In the genomic region with DNA sequence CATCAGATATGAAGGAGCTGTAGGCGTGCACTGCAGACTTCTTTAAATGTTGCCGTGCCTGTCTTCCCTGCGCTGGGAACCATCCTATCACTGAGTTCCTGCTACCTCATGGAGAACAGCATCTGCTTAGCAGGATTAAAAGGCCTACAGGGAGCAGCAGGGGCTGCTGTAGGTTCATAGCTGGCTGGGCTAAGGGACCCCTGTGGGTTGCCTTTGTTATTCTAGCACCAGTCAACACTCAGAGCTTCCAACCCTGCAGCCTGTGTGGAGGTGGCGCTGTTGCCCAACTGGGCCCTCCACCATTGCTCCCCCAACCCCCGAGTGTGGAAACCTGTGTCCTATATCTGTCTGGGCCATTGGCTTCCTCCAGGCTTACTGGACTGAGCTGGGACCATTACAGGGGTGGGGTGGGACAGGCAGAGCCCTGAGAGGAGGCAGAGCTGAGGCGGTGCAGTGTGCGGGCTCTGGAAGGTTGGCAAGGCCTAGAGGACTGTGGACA, we compare ENCODE assay signal across 42 mouse cellular contexts. TPM values are rescaled to one million over a fixed set of nuclear protein-coding genes. Genes with fewer than 3 reads are reported as not detected.
DNase-seq lines count a peak whose midpoint lies in the region; ATAC-seq lines count a peak whose summit lies in the region.
"Had no signal": no experiment of that assay in that cellular context is flagged by ENCODE, and none has a peak within 500 bp of the region (broad histone marks: within the 10 kb centered on the region; RNA-seq: fewer than 3 reads in every experiment).

No protein-coding gene starts in this region.

- no peak for DNase-seq in embryonic facial prominence, embryonic 10.5 days (ENCODE audit: low spot score)
- peak; percentile 16 for DNase-seq in retina, postnatal 1 day
- DNase-seq in retina, embryonic 14.5 days (ENCODE audit: low spot score), result no peak
- no peak for DNase-seq in midbrain, embryonic 14.5 days
- no peak for DNase-seq in thymus, postnatal 14 days
- DNase-seq: adrenal gland, postnatal 10 days; cerebellum, adult 8-10 months; cerebellum, postnatal 25 days; embryo, embryonic 11 days; heart, postnatal 10 days; kidney, adult 18-20 months; kidney, postnatal 36 days; liver, postnatal 0 days; lung, postnatal 36 days; right cerebral cortex, postnatal 4 days had no signal

- H3K9me3 ChIP-seq in embryonic facial prominence, embryonic 15.5 days (replicated peaks), result no peaks in the 10 kb centered on the region
- H3K9me3 ChIP-seq in embryonic facial prominence, embryonic 10.5 days, result no peaks in the 10 kb centered on the region
- no peaks in the 10 kb centered on the region for H3K9me3 ChIP-seq in midbrain, embryonic 14.5 days (ENCODE audit: control insufficient read depth, low read length)
- H3K9me3 ChIP-seq: heart, embryonic 13.5 days; hindbrain, embryonic 15.5 days; kidney, embryonic 15.5 days; limb, embryonic 13.5 days; liver, embryonic 12.5 days had no signal

- no peaks in the 10 kb centered on the region for H3K36me3 ChIP-seq in embryonic facial prominence, embryonic 15.5 days
- H3K36me3 ChIP-seq in embryonic facial prominence, embryonic 10.5 days (replicated peaks), result no peaks in the 10 kb centered on the region
- no peaks in the 10 kb centered on the region for H3K36me3 ChIP-seq in midbrain, embryonic 14.5 days (ENCODE audit: control insufficient read depth, insufficient read depth, low read length)
- H3K36me3 ChIP-seq: embryonic facial prominence, embryonic 13.5 days; heart, embryonic 13.5 days; hindbrain, embryonic 15.5 days; kidney, embryonic 15.5 days; limb, embryonic 13.5 days; liver, embryonic 12.5 days; midbrain, embryonic 12.5 days had no signal

- WGBS in embryonic facial prominence, embryonic 15.5 days, result 50% methylated on average over 7 of the region's 7 CpGs
- 47% methylated on average over 7 of the region's 7 CpGs for WGBS in embryonic facial prominence, embryonic 10.5 days
- 44% methylated on average over 7 of the region's 7 CpGs for WGBS in midbrain, embryonic 14.5 days

- H3K9ac ChIP-seq in embryonic facial prominence, embryonic 15.5 days, result no peak overlapping the region
- no peak overlapping the region for H3K9ac ChIP-seq in midbrain, embryonic 14.5 days (replicated peaks; ENCODE audit: low read length)
- H3K9ac ChIP-seq: embryonic facial prominence, embryonic 13.5 days; heart, embryonic 13.5 days; hindbrain, embryonic 15.5 days; kidney, embryonic 15.5 days; limb, embryonic 13.5 days; liver, embryonic 12.5 days; liver, postnatal 0 days; midbrain, embryonic 12.5 days had no signal

- H3K27ac ChIP-seq in embryonic facial prominence, embryonic 15.5 days (replicated peaks), result no peak overlapping the region
- no peak overlapping the region for H3K27ac ChIP-seq in embryonic facial prominence, embryonic 10.5 days (replicated peaks)
- H3K27ac ChIP-seq in midbrain, embryonic 14.5 days (replicated peaks; ENCODE audit: low read depth, low read length), result no peak overlapping the region
- H3K27ac ChIP-seq: embryonic facial prominence, embryonic 13.5 days; heart, embryonic 13.5 days; hindbrain, embryonic 15.5 days; kidney, embryonic 15.5 days; layer of hippocampus, adult 2 months; limb, embryonic 13.5 days; liver, embryonic 12.5 days; midbrain, embryonic 12.5 days had no signal

- 0 out of 2 replicates have a peak overlapping the region, but pooled peaks have one; percentile 12 for H3K4me2 ChIP-seq in embryonic facial prominence, embryonic 15.5 days (replicated peaks)
- H3K4me2 ChIP-seq in midbrain, embryonic 14.5 days (ENCODE audit: low read length), result no peak overlapping the region
- H3K4me2 ChIP-seq: embryonic facial prominence, embryonic 13.5 days; heart, embryonic 13.5 days; hindbrain, embryonic 15.5 days; kidney, embryonic 15.5 days; limb, embryonic 13.5 days; liver, embryonic 12.5 days; midbrain, embryonic 12.5 days had no signal

- H3K4me3 ChIP-seq in embryonic facial prominence, embryonic 15.5 days (replicated peaks), result peak overlapping the region; percentile 22; the same call in 1 of the 2 replicates
- no peak overlapping the region for H3K4me3 ChIP-seq in embryonic facial prominence, embryonic 10.5 days
- no peak overlapping the region for H3K4me3 ChIP-seq in midbrain, embryonic 14.5 days (replicated peaks; ENCODE audit: low read depth, low read length)
- H3K4me3 ChIP-seq: embryonic facial prominence, embryonic 13.5 days; erythroblast, embryonic 14.5 days; heart, embryonic 13.5 days; hindbrain, embryonic 15.5 days; kidney, embryonic 15.5 days; layer of hippocampus, adult 2 months; limb, embryonic 13.5 days; liver, embryonic 12.5 days; megakaryocyte, embryonic 14.5 days; midbrain, embryonic 12.5 days had no signal

- H3K27me3 ChIP-seq in embryonic facial prominence, embryonic 15.5 days, result no peaks in the 10 kb centered on the region
- no peaks in the 10 kb centered on the region for H3K27me3 ChIP-seq in embryonic facial prominence, embryonic 10.5 days (replicated peaks; ENCODE audit: low read depth, poor library complexity, severe bottlenecking)
- no peaks in the 10 kb centered on the region for H3K27me3 ChIP-seq in midbrain, embryonic 14.5 days (ENCODE audit: control insufficient read depth, insufficient read depth, low read length)
- H3K27me3 ChIP-seq: embryonic facial prominence, embryonic 13.5 days; hindbrain, embryonic 15.5 days; kidney, embryonic 15.5 days; limb, embryonic 13.5 days; midbrain, embryonic 12.5 days had no signal

- no peaks in the 10 kb centered on the region for H3K4me1 ChIP-seq in embryonic facial prominence, embryonic 15.5 days
- no peaks in the 10 kb centered on the region for H3K4me1 ChIP-seq in embryonic facial prominence, embryonic 10.5 days
- no peaks in the 10 kb centered on the region for H3K4me1 ChIP-seq in midbrain, embryonic 14.5 days (ENCODE audit: control insufficient read depth, insufficient read depth, low read length)
- H3K4me1 ChIP-seq: embryonic facial prominence, embryonic 13.5 days; heart, embryonic 13.5 days; hindbrain, embryonic 15.5 days; limb, embryonic 13.5 days; liver, embryonic 12.5 days; midbrain, embryonic 12.5 days had no signal

- no peak for ATAC-seq in embryonic facial prominence, embryonic 15.5 days (ENCODE audit: insufficient number of reproducible peaks, low FRiP score, low TSS enrichment, low read depth)
- ATAC-seq in megakaryocyte progenitor cell, adult 5-6 weeks (replicated peaks; ENCODE audit: poor library complexity), result peak; percentile 54
- no peak for ATAC-seq in midbrain, embryonic 14.5 days (ENCODE audit: low FRiP score, low TSS enrichment)
- ATAC-seq: forebrain, embryonic 16.5 days; liver, embryonic 12.5 days; liver, postnatal 0 days had no signal

RNA-seq across cellular contexts. Expression of a gene that starts 10.6 kb away (rescaled TPM):
- polyA plus RNA-seq in embryonic facial prominence, embryonic 15.5 days (2015; fragmentation: Nextera tagmentation; extraction: Ambion mirVana), result 1,669 and 1,901 TPM in 2 replicates
- not detected in 2 replicates for polyA plus RNA-seq in embryonic facial prominence, embryonic 10.5 days (2016; fragmentation: Nextera tagmentation; extraction: Ambion mirVana)
- total RNA-seq in megakaryocyte progenitor cell, adult 5-6 weeks (2015), result not detected in 2 replicates
- not detected in 2 replicates for total RNA-seq in megakaryocyte progenitor cell, adult 5-6 weeks (2017)
- polyA plus RNA-seq in midbrain, embryonic 14.5 days (2014; fragmentation: Nextera tagmentation; extraction: Ambion mirVana), result not detected in 2 replicates
- total RNA-seq: CH12.LX; heart, adult 8-10 months; heart, postnatal 10 days; hematopoietic stem cell, adult 5-6 weeks; layer of hippocampus, adult 2 months; layer of hippocampus, postnatal 25 days; left cerebral cortex, postnatal 14 days; monocyte, adult 5-6 weeks; neutrophil, adult 5-6 weeks had no signal
- polyA plus RNA-seq: C2C12; erythroblast, embryonic 14.5 days; forebrain, embryonic 11.5 days; forebrain, embryonic 16.5 days; liver, embryonic 12.5 days; liver, postnatal 0 days; midbrain, embryonic 12.5 days; spleen, adult 2 months; testis, adult 2 months had no signal

RNA-seq across cellular contexts. Expression of a gene that starts 13.6 kb away (rescaled TPM):
- 491 and 576 TPM in 2 replicates for polyA plus RNA-seq in embryonic facial prominence, embryonic 15.5 days (2015; fragmentation: Nextera tagmentation; extraction: Ambion mirVana)
- not detected in 2 replicates for polyA plus RNA-seq in embryonic facial prominence, embryonic 10.5 days (2016; fragmentation: Nextera tagmentation; extraction: Ambion mirVana)
- 81.7 and 87.4 TPM in 2 replicates for total RNA-seq in megakaryocyte progenitor cell, adult 5-6 weeks (2015)
- total RNA-seq in megakaryocyte progenitor cell, adult 5-6 weeks (2017), result 95.3 and 119 TPM in 2 replicates
- 0.78 and 0.87 TPM in 2 replicates for polyA plus RNA-seq in midbrain, embryonic 14.5 days (2014; fragmentation: Nextera tagmentation; extraction: Ambion mirVana)
- total RNA-seq: CH12.LX; hematopoietic stem cell, adult 5-6 weeks; monocyte, adult 5-6 weeks; neutrophil, adult 5-6 weeks had no signal
- polyA plus RNA-seq: C2C12; erythroblast, embryonic 14.5 days; forebrain, embryonic 11.5 days; liver, embryonic 12.5 days had no signal

RNA-seq across cellular contexts. Expression of a gene that starts 25.9 kb away (rescaled TPM):
- 163 and 182 TPM in 2 replicates for polyA plus RNA-seq in embryonic facial prominence, embryonic 15.5 days (2015; fragmentation: Nextera tagmentation; extraction: Ambion mirVana)
- polyA plus RNA-seq in embryonic facial prominence, embryonic 10.5 days (2016; fragmentation: Nextera tagmentation; extraction: Ambion mirVana), result 0.68 and 1.0 TPM in 2 replicates
- 1.6 TPM in 2 replicates for total RNA-seq in megakaryocyte progenitor cell, adult 5-6 weeks (2015)
- total RNA-seq in megakaryocyte progenitor cell, adult 5-6 weeks (2017), result 0.47 and 1.3 TPM in 2 replicates
- 0.82 and 3.8 TPM in 2 replicates for polyA plus RNA-seq in midbrain, embryonic 14.5 days (2014; fragmentation: Nextera tagmentation; extraction: Ambion mirVana)
- total RNA-seq: monocyte, adult 5-6 weeks had no signal

RNA-seq across cellular contexts. Expression of a gene that starts 33.6 kb away (rescaled TPM):
- 0.48 and 1.0 TPM in 2 replicates for polyA plus RNA-seq in embryonic facial prominence, embryonic 15.5 days (2015; fragmentation: Nextera tagmentation; extraction: Ambion mirVana)
- polyA plus RNA-seq in embryonic facial prominence, embryonic 10.5 days (2016; fragmentation: Nextera tagmentation; extraction: Ambion mirVana), result 0.36 and 0.59 TPM in 2 replicates
- not detected in 2 replicates for total RNA-seq in megakaryocyte progenitor cell, adult 5-6 weeks (2015)
- total RNA-seq in megakaryocyte progenitor cell, adult 5-6 weeks (2017), result not detected in 2 replicates
- 0.83 and 1.2 TPM in 2 replicates for polyA plus RNA-seq in midbrain, embryonic 14.5 days (2014; fragmentation: Nextera tagmentation; extraction: Ambion mirVana)
- total RNA-seq: adrenal gland, postnatal 10 days; gastrocnemius, adult 8-10 months; gastrocnemius, postnatal 4 days; heart, adult 8-10 months; heart, postnatal 10 days; hematopoietic stem cell, adult 5-6 weeks; layer of hippocampus, adult 2 months; layer of hippocampus, postnatal 25 days; left cerebral cortex, postnatal 14 days; neutrophil, adult 5-6 weeks had no signal
- polyA plus RNA-seq: C2C12; erythroblast, embryonic 14.5 days; intestine, embryonic 14.5 days; liver, embryonic 12.5 days; spleen, adult 2 months had no signal

RNA-seq across cellular contexts. Expression of a gene that starts 46.4 kb away (rescaled TPM):
- 0.14 TPM in 1 of 2 replicates, not detected in the other for polyA plus RNA-seq in embryonic facial prominence, embryonic 15.5 days (2015; fragmentation: Nextera tagmentation; extraction: Ambion mirVana)
- not detected in 2 replicates for polyA plus RNA-seq in embryonic facial prominence, embryonic 10.5 days (2016; fragmentation: Nextera tagmentation; extraction: Ambion mirVana)
- 8.5 and 8.8 TPM in 2 replicates for total RNA-seq in megakaryocyte progenitor cell, adult 5-6 weeks (2015)
- total RNA-seq in megakaryocyte progenitor cell, adult 5-6 weeks (2017), result 25.9 and 31.5 TPM in 2 replicates
- polyA plus RNA-seq in midbrain, embryonic 14.5 days (2014; fragmentation: Nextera tagmentation; extraction: Ambion mirVana), result 0.11 TPM in 1 of 2 replicates, not detected in the other
- total RNA-seq: layer of hippocampus, adult 2 months; layer of hippocampus, postnatal 25 days had no signal
- polyA plus RNA-seq: C2C12; embryonic facial prominence, embryonic 13.5 days; erythroblast, embryonic 14.5 days; forebrain, embryonic 11.5 days; forebrain, embryonic 16.5 days; heart, embryonic 13.5 days; limb, embryonic 13.5 days; midbrain, embryonic 12.5 days had no signal

Comparison
In these comparisons a context has a peak if more than half of its experiments do, and no peak if none do; other contexts are left out.
1. RNA of a gene that starts 10.6 kb away (polyA plus RNA-seq): 1,669 to 1,901 TPM in embryonic facial prominence, embryonic 15.5 days; not detected in embryonic facial prominence, embryonic 10.5 days and not detected in midbrain, embryonic 14.5 days; every median in the first group is over 1,000 times any median in the second.
2. RNA of a gene that starts 13.6 kb away (polyA plus RNA-seq): 491 to 576 TPM in embryonic facial prominence, embryonic 15.5 days; 0.78 to 0.87 TPM in midbrain, embryonic 14.5 days and not detected in embryonic facial prominence, embryonic 10.5 days; every median in the first group is over 100 times any median in the second.
3. RNA of a gene that starts 25.9 kb away (polyA plus RNA-seq): 163 to 182 TPM in embryonic facial prominence, embryonic 15.5 days; 0.68 to 1.0 TPM in embryonic facial prominence, embryonic 10.5 days and 0.82 to 3.8 TPM in midbrain, embryonic 14.5 days; every median in the first group is over 10 times any median in the second.